Mouse (Mus musculus) kidney, adult 2 months (tissue): ENCODE measurements around the gene Rpl5. TPM values are rescaled to one million over a fixed set of nuclear protein-coding genes. Genes with fewer than 3 reads are reported as not detected.

Experiments
- DNase-seq: peaks from one replicate; pipeline ENCODE4 v3.0.0; 2021
- H3K27ac ChIP-seq: fragments of 200-500 bp; 2 replicates; pipeline ENCODE4 v1.5.1; 2012; ENCODE audit warnings: low read depth, low read length, control low read depth, inconsistent platforms; ENCODE audit not compliant: insufficient read depth
- H3K27me3 ChIP-seq: fragments of 200-500 bp; replicated peaks from 2 replicates; pipeline ENCODE4 v1.6.1; 2012; ENCODE audit warnings: mild to moderate bottlenecking, moderate library complexity, low read length, inconsistent platforms; ENCODE audit not compliant: control insufficient read depth, insufficient read depth
- H3K36me3 ChIP-seq: fragments of 200-500 bp; 2 replicates; pipeline ENCODE4 v1.6.1; 2012; ENCODE audit warnings: mild to moderate bottlenecking, moderate library complexity, low read length, inconsistent platforms; ENCODE audit not compliant: control insufficient read depth, insufficient read depth
- H3K4me1 ChIP-seq: fragments of 200-500 bp; 2 replicates; pipeline ENCODE4 v1.6.1; 2011; ENCODE audit warnings: low read length; ENCODE audit not compliant: control insufficient read depth, insufficient read depth
- H3K4me3 ChIP-seq: fragments of 200-500 bp; 2 replicates; pipeline ENCODE4 v1.5.1; 2011; ENCODE audit warnings: mild to moderate bottlenecking, low read depth, low read length, control low read depth; ENCODE audit not compliant: insufficient read depth
- CTCF ChIP-seq: fragments of 200-500 bp; conservative IDR thresholded peaks from 2 replicates; pipeline ENCODE4 v1.5.1; 2011; ENCODE audit warnings: low read depth, mild to moderate bottlenecking, control low read depth, low read length, moderate library complexity, mixed read lengths; ENCODE audit not compliant: insufficient read depth, insufficient read length
- POLR2A ChIP-seq: fragments of 200-500 bp; IDR thresholded peaks from one replicate; pipeline ENCODE4 v1.6.1; 2011; ENCODE audit warnings: low read depth, low read length, control low read depth
- WGBS: fragments of 180-500 bp; shearing (Covaris S2); methylation state at CpG from one replicate; pipeline ENCODE4 v1.1.7; 2018; 5-methylcytosine and 5-hydroxymethylcytosine counted together
- polyA plus RNA-seq: library from polyadenylated mRNA; depleted of rRNA; stranded (reverse); fragments of >200 nt; gene quantifications from 2 replicates; pipeline ENCODE4 v1.2.3, GENCODE M21; 2012; rRNA removed

Gene Rpl5
- polyA plus RNA-seq, result 16.3 and 21.5 TPM in 2 replicates

- Histone ChIP-seq H3K4me3 (peak within 1 kb of the TSS; percentile 97), H3K4me1 (peaks cover 3% of the 10 kb centered on the region; the same call in 1 of the 2 replicates), H3K27me3 (no peaks in the 10 kb centered on the region), H3K27ac (peak within 1 kb of the TSS; percentile 37), H3K36me3 (peaks cover 11% of the 10 kb centered on the region)
- DNase-seq, result peak; percentile 97
- WGBS, result 4% methylated on average over 66 of the region's 66 CpGs
- TF ChIP-seq POLR2A (peak; percentile 95), CTCF (peak; percentile 95)
These were observed at the start of gene Rpl5 for GRCm38 (mm10) chr5:107900206-107901013. Gene Rpl5, plus strand, starts transcription at chr5:107900502.

GRCm38 (mm10) chr5:107853807-107854206 lies 46.5 kb upstream of the Rpl5 start:
- WGBS, result 10% methylated on average over 6 of the region's 6 CpGs
- no peak overlapping the region for H3K27ac ChIP-seq
- DNase-seq, result peak; percentile 66
- no peak for TF ChIP-seq POLR2A
- no peak for TF ChIP-seq CTCF
- no peaks in the 10 kb centered on the region for H3K36me3 ChIP-seq
- no peaks in the 10 kb centered on the region for H3K27me3 ChIP-seq
- H3K4me3 ChIP-seq, result no peak overlapping the region
- H3K4me1 ChIP-seq, result no peaks in the 10 kb centered on the region; the same call in 1 of the 2 replicates

GRCm38 (mm10) chr5:107854556-107854955 lies 45.7 kb upstream of the Rpl5 start:
- no peak for DNase-seq
- WGBS, result 41% methylated on average over 3 of the region's 3 CpGs
- H3K27me3 ChIP-seq, result no peaks in the 10 kb centered on the region
- no peaks in the 10 kb centered on the region for H3K36me3 ChIP-seq
- no peak overlapping the region for H3K27ac ChIP-seq
- H3K4me3 ChIP-seq, result no peak overlapping the region
- TF ChIP-seq CTCF (no peak), POLR2A (no peak)
- H3K4me1 ChIP-seq, result no peaks in the 10 kb centered on the region

- Histone ChIP-seq H3K4me1 (no peaks in the 10 kb centered on the region), H3K27me3 (no peaks in the 10 kb centered on the region), H3K4me3 (no peak overlapping the region), H3K27ac (no peak overlapping the region), H3K36me3 (no peaks in the 10 kb centered on the region)
- no peak for DNase-seq
- 77% methylated on average over 2 of the region's 2 CpGs for WGBS
- no peak for TF ChIP-seq CTCF
These were observed 44.8 kb upstream of the Rpl5 start for GRCm38 (mm10) chr5:107855546-107855945.

GRCm38 (mm10) chr5:107858963-107859362 lies 41.3 kb upstream of the Rpl5 start:
- no peak for DNase-seq
- TF ChIP-seq CTCF, result peak; percentile 63
- no peak for TF ChIP-seq POLR2A
- no peak overlapping the region for H3K27ac ChIP-seq
- no peak overlapping the region for H3K4me3 ChIP-seq
- no peaks in the 10 kb centered on the region for H3K27me3 ChIP-seq
- peaks cover 5% of the 10 kb centered on the region; the same call in 1 of the 2 replicates for H3K4me1 ChIP-seq
- WGBS, result 24% methylated on average over 2 of the region's 2 CpGs
- no peaks in the 10 kb centered on the region; the same call in 1 of the 2 replicates for H3K36me3 ChIP-seq

GRCm38 (mm10) chr5:107863971-107864370 lies 36.3 kb upstream of the Rpl5 start:
- H3K36me3 ChIP-seq, result no peaks in the 10 kb centered on the region; the same call in 1 of the 2 replicates
- no peak overlapping the region for H3K4me3 ChIP-seq
- WGBS, result 70% methylated on average over 3 of the region's 3 CpGs
- peaks cover 11% of the 10 kb centered on the region; the same call in 1 of the 2 replicates for H3K4me1 ChIP-seq
- TF ChIP-seq CTCF (no peak), POLR2A (no peak)
- no peak for DNase-seq
- H3K27me3 ChIP-seq, result no peaks in the 10 kb centered on the region
- no peak overlapping the region for H3K27ac ChIP-seq
